Mouse (Mus musculus): ENCODE measurements at regions not wholly inside any gene's neighbourhood (a gene's known extent, or its start where the extent isn't known, plus 50 kb on each side); places are given as distances from the start of the nearest gene placed in this dataset.

GRCm38 (mm10) chr5:118861143-118861847 is 300.8 kb downstream of the Med13l start:
- TF ChIP-seq CTCF (IDR thresholded peaks at IDR 0.05; ENCODE audit: extremely low read depth, insufficient read depth, low read length) (no peak), POLR2A (IDR thresholded peaks at IDR 0.05; ENCODE audit: extremely low read depth, insufficient read depth, low read length) (no peak)
